Mouse (Mus musculus) midbrain, embryonic 13.5 days (tissue): ENCODE data around the gene Foxa2. TPM values are rescaled to one million over a fixed set of nuclear protein-coding genes. Genes with fewer than 3 reads are reported as not detected.

Experiments used
- ATAC-seq: fragments of 200-750 bp; cut with Nextera tagmentation; 2 replicates; pipeline ENCODE4 v1.8.0; 2017; ENCODE audit warnings: mild to moderate bottlenecking, moderate TSS enrichment, moderate library complexity
- H3K27ac ChIP-seq: fragments of 300-500 bp; sonication (generic); 2 replicates; pipeline ENCODE4 v1.5.1; 2015; ENCODE audit warnings: inconsistent platforms, mild to moderate bottlenecking, moderate library complexity
- H3K27me3 ChIP-seq: fragments of 300-500 bp; sonication (generic); 2 replicates; pipeline ENCODE4 v1.6.1; 2015; ENCODE audit warnings: mild to moderate bottlenecking, inconsistent platforms
- H3K36me3 ChIP-seq: fragments of 300-500 bp; sonication (generic); 2 replicates; pipeline ENCODE4 v1.6.1; 2015; ENCODE audit warnings: mild to moderate bottlenecking, inconsistent platforms
- H3K4me1 ChIP-seq: fragments of 300-500 bp; sonication (generic); replicated peaks from 2 replicates; pipeline ENCODE4 v1.6.1; 2015; ENCODE audit warnings: inconsistent platforms
- H3K4me2 ChIP-seq: fragments of 300-500 bp; sonication (generic); replicated peaks from 2 replicates; pipeline ENCODE4 v1.6.1; 2015; ENCODE audit warnings: moderate library complexity, mild to moderate bottlenecking, inconsistent platforms
- H3K4me3 ChIP-seq: fragments of 300-500 bp; sonication (generic); replicated peaks from 2 replicates; pipeline ENCODE4 v1.5.1; 2015; ENCODE audit warnings: mild to moderate bottlenecking, inconsistent platforms
- H3K9ac ChIP-seq: fragments of 300-500 bp; sonication (generic); replicated peaks from 2 replicates; pipeline ENCODE4 v1.6.1; 2015; ENCODE audit warnings: mild to moderate bottlenecking, inconsistent platforms
- H3K9me3 ChIP-seq: fragments of 300-500 bp; sonication (generic); 2 replicates; pipeline ENCODE4 v1.6.1; 2016; ENCODE audit warnings: mild to moderate bottlenecking, inconsistent platforms
- WGBS: fragments of 180-500 bp; shearing (Covaris S2); methylation state at CpG from one replicate; pipeline ENCODE4 v1.1.7; 2015; 5-methylcytosine and 5-hydroxymethylcytosine counted together
- polyA plus RNA-seq: library from polyadenylated mRNA; unstranded; fragments of >200 nt; fragmentation: Nextera tagmentation; extraction: Ambion mirVana; gene quantifications from 2 replicates; pipeline ENCODE4 v1.2.1, GENCODE M21; 2015

Gene Foxa2
- polyA plus RNA-seq, 1 experiment from 2014 or later: 9.2 TPM

DNA sequence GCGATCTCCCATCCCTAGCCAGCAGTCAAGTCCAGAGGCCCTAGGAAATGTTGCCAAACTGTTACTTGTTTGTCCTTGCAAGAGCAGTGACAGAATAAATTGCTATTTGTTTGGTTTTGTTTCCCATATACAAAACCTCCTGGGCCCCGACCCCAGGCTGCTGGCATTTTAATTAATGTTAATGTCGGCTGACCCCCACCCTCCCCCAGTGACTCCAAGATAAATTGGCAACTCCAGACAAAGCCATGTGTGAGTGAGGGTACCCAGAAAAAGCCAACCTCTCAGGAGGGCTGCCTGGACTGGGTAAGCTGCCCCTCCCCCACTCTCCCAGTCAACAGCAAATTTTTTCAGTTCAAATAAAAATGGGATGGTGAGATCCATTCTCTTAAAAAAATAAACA lies 26.6 kb downstream of the Foxa2 start:
- WGBS: 22% methylated on average over 3 of the region's 3 CpGs
- Histone ChIP-seq H3K9me3 (no peaks in the 10 kb centered on the region), H3K4me1 (peaks cover 7% of the 10 kb centered on the region), H3K27me3 (peaks cover 87% of the 10 kb centered on the region), H3K9ac (no peak overlapping the region), H3K27ac (no peak overlapping the region), H3K36me3 (no peaks in the 10 kb centered on the region), H3K4me2 (no peak overlapping the region), H3K4me3 (no peak overlapping the region)
- no peak for ATAC-seq

DNA sequence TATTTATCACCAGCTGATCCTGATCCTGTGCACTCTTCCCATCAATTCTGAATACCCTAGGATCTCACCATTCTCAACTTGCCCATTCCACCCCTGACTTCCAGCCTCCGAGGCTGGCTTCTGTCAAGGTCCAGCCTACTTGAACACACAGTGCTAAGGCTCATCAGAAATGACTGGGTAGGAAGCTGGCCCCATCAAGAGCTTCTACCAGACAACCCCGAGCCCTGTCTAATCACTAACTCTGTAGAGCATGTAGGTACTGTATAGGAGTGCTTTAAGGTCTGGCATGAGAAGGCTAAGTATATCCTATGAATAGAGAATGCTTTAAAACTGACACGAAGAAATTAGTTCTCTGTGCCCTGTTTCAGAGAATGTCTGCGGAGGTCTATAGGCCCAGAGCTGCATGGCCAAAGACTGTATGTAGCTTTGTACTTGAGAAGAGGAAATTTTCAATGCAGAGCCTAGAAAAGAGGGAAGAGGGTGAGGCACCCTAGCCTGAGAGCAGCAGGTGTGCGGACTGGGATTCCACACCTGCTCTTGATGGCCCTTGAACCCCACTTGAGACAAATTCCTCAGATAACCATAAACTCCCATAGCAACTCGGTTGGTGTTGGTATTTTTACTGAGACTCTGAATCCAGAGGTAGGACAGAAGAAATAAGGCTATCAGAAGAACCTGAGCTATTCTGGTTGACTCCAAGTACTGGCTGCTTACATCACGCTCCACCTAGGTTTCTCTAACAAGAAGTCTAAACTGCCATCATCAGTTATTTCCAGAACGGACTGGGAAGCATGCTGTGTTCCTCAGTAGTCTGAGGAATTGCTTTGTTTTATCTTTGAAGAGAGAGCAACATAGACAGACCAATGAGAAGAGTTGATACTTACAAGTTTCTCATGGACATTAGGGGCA lies 28.7 kb downstream of the Foxa2 start:
- 87% methylated on average over 8 of the region's 8 CpGs for WGBS
- Histone ChIP-seq H3K27me3 (peaks cover 76% of the 10 kb centered on the region), H3K4me2 (no peak overlapping the region)

DNA sequence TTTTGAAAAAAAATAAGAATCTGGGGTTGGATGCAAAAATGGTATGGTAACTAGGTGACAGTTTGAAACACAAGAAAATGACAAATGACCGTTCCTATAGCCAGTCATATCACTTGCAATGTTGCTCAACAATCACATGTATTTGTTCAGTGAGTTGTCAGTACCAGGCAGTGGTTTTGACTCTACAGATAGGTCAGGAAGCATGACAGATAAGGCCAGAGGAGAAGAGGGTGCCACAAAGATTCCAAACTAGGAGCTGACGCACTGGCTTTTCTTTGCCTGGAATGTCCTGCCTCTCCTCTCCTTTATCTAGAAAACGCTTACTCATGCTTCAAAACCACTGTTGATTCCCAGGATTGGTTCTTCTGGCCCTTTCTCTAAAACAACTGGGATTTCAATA lies 33.4 kb downstream of the Foxa2 start:
- Histone ChIP-seq H3K9ac (no peak overlapping the region), H3K36me3 (no peaks in the 10 kb centered on the region), H3K27ac (no peak overlapping the region), H3K4me2 (no peak overlapping the region), H3K4me3 (no peak overlapping the region), H3K4me1 (no peaks in the 10 kb centered on the region), H3K27me3 (peaks cover 32% of the 10 kb centered on the region), H3K9me3 (no peaks in the 10 kb centered on the region)
- WGBS: 79% methylated on average over 3 of the region's 3 CpGs
- no peak for ATAC-seq

More for the DNA sequence above, 28.7 kb downstream of the Foxa2 start:
- H3K4me1 ChIP-seq: peaks cover under 1% of the 10 kb centered on the region
- no peaks in the 10 kb centered on the region for H3K9me3 ChIP-seq
- H3K27ac ChIP-seq: no peak overlapping the region
- no peak for ATAC-seq
- no peaks in the 10 kb centered on the region for H3K36me3 ChIP-seq
- no peak overlapping the region for H3K4me3 ChIP-seq
- H3K9ac ChIP-seq: no peak overlapping the region

DNA sequence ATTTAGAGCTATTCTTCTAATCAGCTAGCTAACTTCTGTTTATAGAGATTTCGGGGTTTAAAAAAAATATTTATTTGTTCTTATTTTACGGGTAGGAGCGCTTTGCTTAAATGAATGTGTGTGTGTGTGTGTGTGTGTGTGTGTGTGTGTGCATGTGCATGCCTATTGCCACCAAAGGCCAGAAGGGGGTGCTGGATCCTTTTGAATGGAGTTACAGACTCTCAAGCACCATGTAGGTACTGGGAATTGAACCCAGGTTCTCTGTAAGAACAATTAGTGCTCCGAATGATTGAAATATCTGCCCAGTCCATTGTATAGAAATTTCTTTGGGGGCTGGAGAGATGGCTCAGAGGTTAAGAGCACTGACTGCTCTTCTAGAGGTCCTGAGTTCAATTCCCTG lies 37.7 kb downstream of the Foxa2 start:
- Histone ChIP-seq H3K36me3 (no peaks in the 10 kb centered on the region), H3K4me1 (no peaks in the 10 kb centered on the region), H3K27me3 (no peaks in the 10 kb centered on the region; the same call in 1 of the 2 replicates), H3K9ac (no peak overlapping the region), H3K4me2 (no peak overlapping the region), H3K4me3 (no peak overlapping the region), H3K27ac (no peak overlapping the region), H3K9me3 (no peaks in the 10 kb centered on the region)
- ATAC-seq: no peak
- WGBS: 98% methylated on average over 4 of the region's 4 CpGs

DNA sequence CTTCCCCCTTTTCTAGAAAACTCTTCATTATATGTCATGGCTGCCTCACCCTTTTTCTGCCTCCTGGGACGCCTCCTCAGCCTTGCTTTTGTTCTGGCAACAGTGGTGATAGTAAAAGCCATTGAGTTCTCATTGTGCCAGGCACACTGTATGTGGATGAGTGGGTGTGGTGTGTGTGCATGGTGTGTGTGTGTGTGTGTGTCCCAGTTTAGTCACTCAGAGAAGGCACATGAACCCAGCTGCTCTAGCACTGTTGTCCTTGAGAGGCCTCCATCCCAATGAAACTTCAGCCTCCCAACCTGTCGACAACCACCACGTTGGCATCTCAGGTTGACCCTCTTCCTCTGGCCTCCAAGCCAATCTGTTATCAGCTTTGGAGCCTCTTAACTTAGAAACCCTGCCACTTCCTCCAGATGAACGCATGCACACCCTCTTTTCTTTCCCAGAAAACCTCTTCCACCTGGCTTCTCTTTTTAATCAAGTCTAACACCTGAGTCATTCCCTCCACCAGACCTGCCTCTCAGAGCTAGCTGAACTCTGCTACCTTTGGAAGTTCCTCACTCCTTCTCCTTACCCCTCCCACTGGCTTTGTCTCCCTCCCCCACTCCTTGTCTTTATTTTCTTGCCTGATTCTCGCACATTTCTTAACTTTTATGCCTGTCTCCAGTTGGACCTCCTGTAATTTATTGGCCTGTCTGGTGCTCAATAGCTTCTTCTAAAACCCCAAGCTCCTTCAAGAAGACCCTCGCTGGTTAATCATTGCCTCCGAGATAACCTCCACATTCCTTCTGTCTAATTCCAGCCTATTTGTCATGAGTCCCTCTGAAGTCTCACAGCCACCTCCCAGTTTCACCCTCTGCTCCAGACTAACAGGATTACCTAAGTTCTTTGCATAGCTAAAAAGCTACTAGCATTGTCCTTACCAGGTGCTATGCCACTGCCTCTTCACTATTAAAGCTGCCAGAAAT lies 41.9 kb downstream of the Foxa2 start:
- Histone ChIP-seq H3K9ac (no peak overlapping the region), H3K36me3 (no peaks in the 10 kb centered on the region), H3K4me3 (no peak overlapping the region), H3K4me1 (no peaks in the 10 kb centered on the region), H3K4me2 (no peak overlapping the region), H3K27ac (no peak overlapping the region), H3K27me3 (no peaks in the 10 kb centered on the region; the same call in 1 of the 2 replicates), H3K9me3 (no peaks in the 10 kb centered on the region)
- WGBS: 68% methylated on average over 7 of the region's 7 CpGs
- no peak for ATAC-seq

DNA sequence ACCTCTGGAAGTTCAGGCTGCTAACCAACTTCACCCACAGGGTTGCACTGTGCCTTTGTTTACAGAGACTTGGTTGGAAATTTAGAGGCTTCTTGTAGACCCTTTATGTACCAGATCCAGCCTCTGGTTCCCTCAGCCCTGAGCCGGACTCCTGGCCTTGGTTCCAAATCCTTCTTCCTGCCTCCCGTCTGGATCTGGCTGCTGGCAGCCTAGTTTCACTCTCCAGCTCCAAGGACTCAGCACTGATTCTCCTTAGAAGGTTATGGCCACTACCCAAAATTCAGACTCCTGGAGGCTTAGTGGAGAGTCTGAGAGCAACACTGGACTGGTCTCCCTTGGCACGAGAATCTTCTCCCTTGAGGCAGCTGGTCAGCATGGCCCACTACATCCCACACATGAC lies 43.3 kb downstream of the Foxa2 start:
- Histone ChIP-seq H3K27ac (no peak overlapping the region), H3K9ac (no peak overlapping the region), H3K36me3 (no peaks in the 10 kb centered on the region), H3K9me3 (no peaks in the 10 kb centered on the region), H3K4me2 (no peak overlapping the region), H3K4me1 (no peaks in the 10 kb centered on the region), H3K4me3 (no peak overlapping the region), H3K27me3 (no peaks in the 10 kb centered on the region; the same call in 1 of the 2 replicates)
- 94% methylated on average over 3 of the region's 3 CpGs for WGBS
- no peak for ATAC-seq

DNA sequence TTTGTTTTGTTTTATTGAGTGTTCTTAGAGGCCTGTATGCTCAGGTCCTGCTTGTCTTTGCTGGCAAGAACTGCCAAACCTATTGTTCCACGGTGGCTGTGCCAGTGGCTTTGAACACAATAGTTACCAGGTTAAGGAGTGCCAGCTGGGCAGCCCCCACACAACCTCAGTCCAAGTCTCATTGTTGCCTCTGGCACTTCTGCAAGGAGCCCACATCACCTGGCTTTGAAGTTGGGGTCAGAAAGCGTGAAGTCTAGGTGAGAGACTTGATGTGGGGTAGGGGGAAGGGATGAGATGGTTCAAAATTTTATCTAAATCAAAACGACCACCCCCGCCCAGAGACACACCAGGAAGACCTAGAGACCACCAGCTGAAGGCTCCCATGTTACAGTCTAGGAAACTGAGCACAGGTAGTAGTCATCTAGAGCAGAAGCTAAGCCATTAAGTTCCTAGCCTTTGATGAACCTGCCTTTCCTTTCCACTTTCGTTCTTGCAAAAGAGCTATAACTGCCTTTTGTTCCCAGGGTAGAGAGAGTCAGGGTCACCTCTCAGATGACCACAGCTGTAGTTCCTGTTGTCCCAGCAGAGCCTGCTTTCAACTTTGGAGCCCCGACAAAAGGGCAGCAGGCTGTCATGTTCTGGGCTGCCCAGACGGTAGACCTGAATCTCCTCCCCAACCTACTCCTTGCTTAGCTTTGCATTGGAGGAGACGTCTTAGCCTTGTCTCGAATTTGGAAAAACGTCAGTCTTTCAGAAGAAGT lies 48.4 kb downstream of the Foxa2 start:
- Histone ChIP-seq H3K27ac (no peak overlapping the region), H3K9me3 (no peaks in the 10 kb centered on the region), H3K4me3 (no peak overlapping the region), H3K27me3 (no peaks in the 10 kb centered on the region), H3K4me1 (no peaks in the 10 kb centered on the region), H3K9ac (no peak overlapping the region), H3K4me2 (no peak overlapping the region), H3K36me3 (no peaks in the 10 kb centered on the region)
- no peak for ATAC-seq
- 80% methylated on average over 10 of the region's 10 CpGs for WGBS

DNA sequence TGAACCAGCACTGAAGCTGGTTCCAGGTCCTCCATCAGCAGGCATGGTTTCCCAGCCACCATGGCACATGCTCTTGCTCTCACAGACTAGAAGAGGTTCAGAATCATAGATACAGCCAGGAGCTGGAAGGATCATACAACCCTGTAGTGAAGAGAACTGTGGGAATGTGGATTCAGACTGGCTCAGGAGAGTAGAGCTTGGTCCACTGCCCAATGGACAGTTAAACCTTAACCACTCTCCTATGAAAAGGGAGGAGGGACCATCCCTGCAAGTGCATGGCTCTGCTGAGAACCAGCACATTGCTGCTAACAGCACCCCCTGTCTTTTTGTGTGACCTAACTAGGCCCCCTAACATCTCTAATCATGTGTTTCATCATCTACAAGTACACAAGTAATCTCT lies 50.0 kb downstream of the Foxa2 start:
- no peaks in the 10 kb centered on the region for H3K27me3 ChIP-seq
- ATAC-seq: no peak
- no peaks in the 10 kb centered on the region for H3K4me1 ChIP-seq
- H3K27ac ChIP-seq: no peak overlapping the region
- H3K4me2 ChIP-seq: no peak overlapping the region
- no peak overlapping the region for H3K9ac ChIP-seq
- H3K9me3 ChIP-seq: no peaks in the 10 kb centered on the region
- no peaks in the 10 kb centered on the region for H3K36me3 ChIP-seq
- H3K4me3 ChIP-seq: no peak overlapping the region

DNA sequence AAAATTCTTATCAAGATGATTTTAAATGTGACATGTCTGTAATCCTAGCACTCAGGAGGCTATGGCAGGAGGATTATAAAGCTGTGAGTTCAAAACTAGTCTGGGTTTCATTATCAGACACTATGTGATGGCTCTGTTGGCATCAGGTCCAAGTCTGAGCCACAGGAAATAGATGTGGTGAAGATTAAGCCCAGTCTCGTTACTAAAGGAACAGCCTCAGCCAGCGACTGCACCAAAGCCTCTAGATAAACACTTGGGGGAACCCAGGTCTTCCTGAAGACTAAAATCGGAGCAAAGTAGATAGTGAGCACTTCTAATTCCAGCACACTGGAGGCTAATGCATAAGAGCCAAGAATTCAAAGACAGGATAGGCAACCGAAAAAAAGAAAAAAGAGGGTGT lies 52.9 kb downstream of the Foxa2 start:
- H3K27ac ChIP-seq: no peak overlapping the region

DNA sequence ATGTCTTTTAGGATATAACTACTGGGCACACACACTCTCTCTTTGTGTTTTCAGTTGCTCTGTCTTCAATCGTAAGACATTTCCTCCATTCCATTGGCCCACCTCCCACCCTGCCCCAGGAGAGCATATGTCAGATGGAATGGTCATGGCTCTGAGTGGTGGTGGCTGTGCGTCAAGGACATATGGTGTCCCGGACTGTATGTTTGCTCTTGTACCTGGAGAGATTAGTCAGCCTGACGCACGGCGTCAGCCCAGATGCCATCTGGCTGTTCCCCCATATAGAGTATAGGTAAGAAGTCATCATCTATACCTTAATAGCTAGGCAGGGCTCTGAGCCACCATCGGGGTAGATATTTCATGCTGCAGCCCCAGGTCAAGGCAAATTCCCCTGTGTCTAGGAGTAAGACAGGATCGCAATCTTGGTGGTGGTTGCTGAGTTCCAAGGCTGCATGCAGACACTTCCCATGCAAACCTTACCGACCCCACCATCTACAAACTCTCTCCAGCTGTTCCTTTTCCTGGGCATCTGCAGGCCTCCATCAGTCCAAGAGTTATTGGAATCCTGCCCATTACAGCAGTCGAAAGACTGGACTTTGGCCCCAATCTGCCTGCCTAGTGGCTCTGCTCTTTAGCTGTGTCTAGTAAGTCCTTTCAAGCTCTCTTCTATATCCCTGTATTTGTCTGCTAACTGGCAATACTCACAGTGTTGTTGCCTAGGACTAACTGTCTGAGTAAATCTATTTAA lies 53.7 kb downstream of the Foxa2 start:
- H3K4me2 ChIP-seq: no peak overlapping the region
- no peaks in the 10 kb centered on the region for H3K36me3 ChIP-seq
- WGBS: 87% methylated on average over 10 of the region's 10 CpGs
- H3K27me3 ChIP-seq: 0 out of 2 replicates have a peak, but pooled peaks cover 2% of the 10 kb centered on the region
- H3K9me3 ChIP-seq: no peaks in the 10 kb centered on the region
- no peak overlapping the region for H3K4me3 ChIP-seq
- ATAC-seq: no peak
- H3K4me1 ChIP-seq: no peaks in the 10 kb centered on the region
- no peak overlapping the region for H3K27ac ChIP-seq
- no peak overlapping the region for H3K9ac ChIP-seq

More for the DNA sequence above, 52.9 kb downstream of the Foxa2 start:
- Histone ChIP-seq H3K9me3 (no peaks in the 10 kb centered on the region), H3K4me1 (no peaks in the 10 kb centered on the region), H3K36me3 (no peaks in the 10 kb centered on the region), H3K9ac (no peak overlapping the region), H3K4me2 (no peak overlapping the region), H3K4me3 (no peak overlapping the region), H3K27me3 (0 out of 2 replicates have a peak, but pooled peaks cover 2% of the 10 kb centered on the region)
- no peak for ATAC-seq
- 77% methylated on average over 4 of the region's 4 CpGs for WGBS
